Comparison of ENCODE assay signal across 8 mouse cellular contexts in genomic region chr12:8811441-8811871, GRCm38 (mm10). TPM values are rescaled to one million over a fixed set of nuclear protein-coding genes. Genes with fewer than 3 reads are reported as not detected.
DNase-seq lines count a peak whose midpoint lies in the region; ATAC-seq and TF ChIP-seq lines count a peak whose summit lies in the region.

No protein-coding gene starts in this region.

- TF ChIP-seq POLR2A in thymus, adult 2 months (IDR thresholded peaks at IDR 0.05; ENCODE audit: control insufficient read depth, extremely low read depth, insufficient read depth, low read length, poor library complexity), result no peak

- H3K36me3 ChIP-seq in lung, embryonic 15.5 days, result no peaks in the 10 kb centered on the region
- no peaks in the 10 kb centered on the region for H3K36me3 ChIP-seq in thymus, adult 2 months (ENCODE audit: control insufficient read depth, insufficient read depth, low read length)

- peak overlapping the region; percentile 91 for H3K27ac ChIP-seq in lung, embryonic 15.5 days
- no peak overlapping the region for H3K27ac ChIP-seq in thymus, adult 2 months (ENCODE audit: control insufficient read depth, insufficient read depth, low read length)

- ATAC-seq in lung, embryonic 15.5 days (ENCODE audit: borderline replicate concordance, extremely low read depth, low FRiP score, low TSS enrichment), result peak; percentile 78

- no peaks in the 10 kb centered on the region for H3K27me3 ChIP-seq in lung, embryonic 15.5 days
- no peaks in the 10 kb centered on the region for H3K27me3 ChIP-seq in thymus, adult 2 months (ENCODE audit: control insufficient read depth, insufficient read depth, low read length)

- H3K4me3 ChIP-seq in lung, embryonic 15.5 days, result no peak overlapping the region
- H3K4me3 ChIP-seq in thymus, adult 2 months (ENCODE audit: control insufficient read depth, insufficient read depth, low read length), result no peak overlapping the region

- TF ChIP-seq CTCF in thymus, adult 2 months (IDR thresholded peaks at IDR 0.05; ENCODE audit: borderline replicate concordance, control insufficient read depth, extremely low read depth, insufficient read depth, low read length, poor library complexity), result no peak

- DNase-seq in 3T3-L1 (ENCODE audit: low read depth, low spot score), result peak; percentile 59
- DNase-seq in adipocyte (ENCODE audit: low spot score), result peak; percentile 57
- DNase-seq in kidney, adult 8-10 months, result peak; percentile 88 to 91
- no peak for DNase-seq in testis, postnatal 10 days (ENCODE audit: low spot score)
- DNase-seq in cerebellum, postnatal 10 days, result no peak
- no peak for DNase-seq in thymus, adult 2 months
- no peak for DNase-seq in thymus, postnatal 36 days

- no peak overlapping the region for H3K9ac ChIP-seq in lung, embryonic 15.5 days

- WGBS in lung, embryonic 15.5 days, result 39% methylated on average over 6 of the region's 6 CpGs
- 78% methylated on average over 6 of the region's 6 CpGs for WGBS in thymus, adult 2 months

- peaks cover 29% of the 10 kb centered on the region for H3K4me1 ChIP-seq in lung, embryonic 15.5 days
- no peaks in the 10 kb centered on the region for H3K4me1 ChIP-seq in thymus, adult 2 months (replicated peaks; ENCODE audit: control insufficient read depth, insufficient read depth, low read length)

- no peak overlapping the region for H3K4me2 ChIP-seq in lung, embryonic 15.5 days

- H3K9me3 ChIP-seq in lung, embryonic 15.5 days, result no peaks in the 10 kb centered on the region

RNA-seq across cellular contexts. Expression of gene Sdc1, which starts 40.3 kb away (rescaled TPM):
- polyA plus RNA-seq in lung, embryonic 15.5 days (2015; fragmentation: Nextera tagmentation; extraction: Ambion mirVana), result 139 and 142 TPM in 2 replicates
- polyA plus RNA-seq in thymus, adult 2 months (2012; rRNA removed), result 28.3 and 28.9 TPM in 2 replicates

Comparison
In these comparisons a context has a peak if more than half of its experiments do, and no peak if none do; other contexts are left out.
1. DNase-seq: peak in 3T3-L1 (single experiment), adipocyte (single experiment) and kidney, adult 8-10 months (2 of 2); none in testis, postnatal 10 days (single experiment), cerebellum, postnatal 10 days (0 of 2), thymus, adult 2 months (single experiment) and thymus, postnatal 36 days (0 of 2).